Mouse (Mus musculus): ENCODE results near the gene Eya2. TPM values are rescaled to one million over a fixed set of nuclear protein-coding genes. Genes with fewer than 3 reads are reported as not detected.

Eya2 gene
- polyA plus RNA-seq, 1 experiment = 4.6 TPM

- Histone ChIP-seq H3K4me1 (ENCODE audit: control insufficient read depth, insufficient read depth, low read length) (no peaks in the 10 kb centered on the region), H3K4me3 (ENCODE audit: insufficient read depth, low read length) (no peak overlapping the region), H3K27ac (ENCODE audit: insufficient read depth, low read length) (no peak overlapping the region)
- TF ChIP-seq CTCF (IDR thresholded peaks at IDR 0.05; ENCODE audit: extremely low read depth, insufficient read depth, low read length) (no peak), POLR2A (IDR thresholded peaks at IDR 0.05; ENCODE audit: extremely low read depth, insufficient read depth, low read length) (no peak)
Measured at GRCm38 (mm10) chr2:165691016-165691415, 96.2 kb downstream of the Eya2 start.

GRCm38 (mm10) chr2:165692944-165693660 lies 98.3 kb downstream of the Eya2 start:
- no peak overlapping the region for H3K27ac ChIP-seq (ENCODE audit: insufficient read depth, low read length)
- no peak for TF ChIP-seq CTCF (IDR thresholded peaks at IDR 0.05; ENCODE audit: extremely low read depth, insufficient read depth, low read length)
- TF ChIP-seq POLR2A (IDR thresholded peaks at IDR 0.05; ENCODE audit: extremely low read depth, insufficient read depth, low read length) = no peak
- no peak overlapping the region for H3K4me3 ChIP-seq (ENCODE audit: insufficient read depth, low read length)
- H3K4me1 ChIP-seq (ENCODE audit: control insufficient read depth, insufficient read depth, low read length) = no peaks in the 10 kb centered on the region

GRCm38 (mm10) chr2:165694767-165695166 lies 99.9 kb downstream of the Eya2 start:
- TF ChIP-seq POLR2A (IDR thresholded peaks at IDR 0.05; ENCODE audit: extremely low read depth, insufficient read depth, low read length) = no peak
- no peak for TF ChIP-seq CTCF (IDR thresholded peaks at IDR 0.05; ENCODE audit: extremely low read depth, insufficient read depth, low read length)
- H3K4me1 ChIP-seq (ENCODE audit: control insufficient read depth, insufficient read depth, low read length) = no peaks in the 10 kb centered on the region
- no peak overlapping the region for H3K27ac ChIP-seq (ENCODE audit: insufficient read depth, low read length)
- no peak overlapping the region for H3K4me3 ChIP-seq (ENCODE audit: insufficient read depth, low read length)

GRCm38 (mm10) chr2:165700252-165700908 lies 105.5 kb downstream of the Eya2 start:
- TF ChIP-seq POLR2A (IDR thresholded peaks at IDR 0.05; ENCODE audit: extremely low read depth, insufficient read depth, low read length) (no peak), CTCF (IDR thresholded peaks at IDR 0.05; ENCODE audit: extremely low read depth, insufficient read depth, low read length) (no peak)
- H3K4me1 ChIP-seq (ENCODE audit: control insufficient read depth, insufficient read depth, low read length) = peaks cover 2% of the 10 kb centered on the region; the same call in 1 of the 2 replicates

GRCm38 (mm10) chr2:165703033-165703805 lies 108.4 kb downstream of the Eya2 start:
- Histone ChIP-seq H3K4me1 (ENCODE audit: control insufficient read depth, insufficient read depth, low read length) (peaks cover 2% of the 10 kb centered on the region; the same call in 1 of the 2 replicates), H3K27ac (ENCODE audit: insufficient read depth, low read length) (no peak overlapping the region), H3K4me3 (ENCODE audit: insufficient read depth, low read length) (no peak overlapping the region)
- TF ChIP-seq POLR2A (IDR thresholded peaks at IDR 0.05; ENCODE audit: extremely low read depth, insufficient read depth, low read length) = no peak
- TF ChIP-seq CTCF (IDR thresholded peaks at IDR 0.05; ENCODE audit: extremely low read depth, insufficient read depth, low read length) = no peak

More at GRCm38 (mm10) chr2:165700252-165700908, 105.5 kb downstream of the Eya2 start:
- no peak overlapping the region for H3K4me3 ChIP-seq (ENCODE audit: insufficient read depth, low read length)
- no peak overlapping the region for H3K27ac ChIP-seq (ENCODE audit: insufficient read depth, low read length)

- H3K27ac ChIP-seq (ENCODE audit: insufficient read depth, low read length) = no peak overlapping the region
- no peak for TF ChIP-seq CTCF (IDR thresholded peaks at IDR 0.05; ENCODE audit: extremely low read depth, insufficient read depth, low read length)
- TF ChIP-seq POLR2A (IDR thresholded peaks at IDR 0.05; ENCODE audit: extremely low read depth, insufficient read depth, low read length) = no peak
- peaks cover 2% of the 10 kb centered on the region; the same call in 1 of the 2 replicates for H3K4me1 ChIP-seq (ENCODE audit: control insufficient read depth, insufficient read depth, low read length)
- H3K4me3 ChIP-seq (ENCODE audit: insufficient read depth, low read length) = no peak overlapping the region
Measured at GRCm38 (mm10) chr2:165708266-165708665, 113.4 kb downstream of the Eya2 start.

- H3K27ac ChIP-seq (ENCODE audit: insufficient read depth, low read length) = no peak overlapping the region
- H3K4me1 ChIP-seq (ENCODE audit: control insufficient read depth, insufficient read depth, low read length) = peaks cover 4% of the 10 kb centered on the region
- no peak overlapping the region for H3K4me3 ChIP-seq (ENCODE audit: insufficient read depth, low read length)
- TF ChIP-seq POLR2A (IDR thresholded peaks at IDR 0.05; ENCODE audit: extremely low read depth, insufficient read depth, low read length) (no peak), CTCF (IDR thresholded peaks at IDR 0.05; ENCODE audit: extremely low read depth, insufficient read depth, low read length) (peak; percentile 23; the same call in 1 of the 2 replicates)
Measured at GRCm38 (mm10) chr2:165716688-165717087, 121.9 kb downstream of the Eya2 start.

- Histone ChIP-seq H3K4me3 (ENCODE audit: insufficient read depth, low read length) (no peak overlapping the region), H3K4me1 (ENCODE audit: control insufficient read depth, insufficient read depth, low read length) (peaks cover 4% of the 10 kb centered on the region), H3K27ac (ENCODE audit: insufficient read depth, low read length) (no peak overlapping the region)
- no peak for TF ChIP-seq POLR2A (IDR thresholded peaks at IDR 0.05; ENCODE audit: extremely low read depth, insufficient read depth, low read length)
- TF ChIP-seq CTCF (IDR thresholded peaks at IDR 0.05; ENCODE audit: extremely low read depth, insufficient read depth, low read length) = no peak
Measured at GRCm38 (mm10) chr2:165717182-165718176, 122.6 kb downstream of the Eya2 start.

Measured in cortical plate, adult 2 months (tissue).